Mouse (Mus musculus) heart, postnatal 0 days (tissue): Measurements from ENCODE around the gene Pdzk1ip1. TPM values are rescaled to one million over a fixed set of nuclear protein-coding genes. Genes with fewer than 3 reads are reported as not detected.

Source experiments
- ATAC-seq: fragments of 200-750 bp; cut with Nextera tagmentation; 2 replicates; pipeline ENCODE4 v1.8.0; 2017; ENCODE audit warnings: low read depth, moderate number of reproducible peaks, moderate library complexity; ENCODE audit not compliant: insufficient read depth
- DNase-seq: peaks from one replicate; pipeline ENCODE4 v3.0.0-alpha.2; 2016; ENCODE audit warnings: low spot score
- H3K27ac ChIP-seq: fragments of 300-500 bp; sonication (generic); 2 replicates; pipeline ENCODE4 v1.5.1; 2014; ENCODE audit warnings: low read depth, mild to moderate bottlenecking
- H3K27me3 ChIP-seq: fragments of 300-500 bp; sonication (generic); 2 replicates; pipeline ENCODE4 v1.6.1; 2014; ENCODE audit warnings: low read length, mixed read lengths; ENCODE audit not compliant: control insufficient read depth, insufficient read depth
- H3K36me3 ChIP-seq: fragments of 300-500 bp; sonication (generic); replicated peaks from 2 replicates; pipeline ENCODE4 v1.6.1; 2014; ENCODE audit warnings: low read length, mixed read lengths; ENCODE audit not compliant: control insufficient read depth, insufficient read depth
- H3K4me1 ChIP-seq: fragments of 300-500 bp; sonication (generic); 2 replicates; pipeline ENCODE4 v1.6.1; 2014; ENCODE audit warnings: antibody characterized with exemption; ENCODE audit not compliant: control insufficient read depth, insufficient read depth
- H3K4me2 ChIP-seq: fragments of 300-500 bp; sonication (generic); 2 replicates; pipeline ENCODE4 v1.6.1; 2014; ENCODE audit warnings: low read depth, mild to moderate bottlenecking, low read length, moderate library complexity
- H3K4me3 ChIP-seq: fragments of 300-500 bp; sonication (generic); 2 replicates; pipeline ENCODE4 v1.5.1; 2014; ENCODE audit warnings: low read depth, low read length
- H3K9ac ChIP-seq: fragments of 300-500 bp; sonication (generic); replicated peaks from 2 replicates; pipeline ENCODE4 v1.6.1; 2014; ENCODE audit warnings: low read depth, low read length, mixed read lengths
- H3K9me3 ChIP-seq: fragments of 300-500 bp; sonication (generic); replicated peaks from 2 replicates; pipeline ENCODE4 v1.6.1; 2016; ENCODE audit warnings: low read length; ENCODE audit not compliant: control insufficient read depth
- CTCF ChIP-seq: IDR thresholded peaks from 2 replicates; pipeline ENCODE4 v1.5.1; 2016; ENCODE audit warnings: antibody characterized with exemption, control low read depth, low read depth
- EP300 ChIP-seq: IDR thresholded peaks from 2 replicates; pipeline ENCODE4 v1.6.1; 2016; ENCODE audit warnings: antibody characterized with exemption, low read depth
- WGBS: fragments of 180-500 bp; shearing (Covaris S2); extraction: QIAGEN DNeasy Blood & Tissue Kit; methylation state at CpG from one replicate; pipeline ENCODE4 v1.1.7; 2014; 5-methylcytosine and 5-hydroxymethylcytosine counted together
- polyA plus RNA-seq: library from polyadenylated mRNA; unstranded; fragments of >200 nt; fragmentation: Nextera tagmentation; extraction: Ambion mirVana; gene quantifications from 2 replicates; pipeline ENCODE4 v1.2.1, GENCODE M21; 2015
- total RNA-seq: library from RNA; depleted of rRNA; stranded (reverse); fragments of >200 nt; gene quantifications from 2 replicates; pipeline ENCODE4 v1.2.3, GENCODE M21; 2014; ENCODE audit warnings: low replicate concordance; rRNA removed

The Pdzk1ip1 gene
- total RNA-seq, result 0.97 and 4.2 TPM in 2 replicates
- 0.90 and 1.0 TPM in 2 replicates for polyA plus RNA-seq

DNA sequence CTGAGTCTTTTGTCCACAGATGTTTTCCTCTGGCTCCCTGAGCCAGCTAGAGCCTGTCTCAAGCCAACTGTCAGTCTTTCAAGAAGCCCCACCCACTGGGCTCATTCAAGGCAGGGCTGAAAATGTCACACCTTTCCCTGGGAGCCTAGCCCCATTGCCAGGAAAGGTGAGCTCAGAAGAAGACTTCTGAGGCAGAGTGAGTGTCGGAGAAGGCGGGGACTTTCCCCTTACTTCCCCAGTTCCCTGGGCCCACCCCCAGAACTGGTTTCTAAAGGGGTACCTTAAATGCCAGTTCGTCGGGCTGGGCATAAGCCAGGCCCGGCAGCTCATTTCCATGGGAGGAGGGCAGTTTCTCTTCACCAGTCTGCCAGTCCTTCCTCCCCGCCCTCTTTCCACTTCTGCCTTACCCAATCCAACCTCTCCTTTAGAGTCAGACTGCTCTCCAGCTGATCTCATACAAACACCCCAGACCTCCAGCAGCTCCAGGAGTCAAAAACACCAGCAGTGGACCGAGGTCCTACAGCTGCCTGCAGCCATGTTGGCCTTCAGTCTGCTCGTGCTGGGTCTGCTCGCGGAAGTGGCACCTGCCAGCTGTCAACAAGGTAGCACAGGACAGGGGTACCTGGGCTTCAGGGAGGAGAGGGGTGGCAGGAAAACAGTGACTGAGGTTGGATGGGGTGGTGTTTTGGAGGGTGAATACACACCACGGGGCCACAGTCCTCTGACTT is at the start of gene Pdzk1ip1:
Gene Pdzk1ip1, plus strand, starts transcription at position 98 of the 728 bp plus-strand sequence.
- peak within 1 kb of the TSS; percentile 33; the same call in 1 of the 2 replicates for H3K9ac ChIP-seq
- no peak for ATAC-seq
- WGBS, result 13% methylated on average over 11 of the region's 11 CpGs

GRCm38 (mm10) chr4:115045621-115046020 is 42.9 kb upstream of the Pdzk1ip1 start:
- Histone ChIP-seq H3K4me3 (no peak overlapping the region), H3K9ac (no peak overlapping the region), H3K27ac (no peak overlapping the region), H3K36me3 (peaks cover 16% of the 10 kb centered on the region; the same call in 1 of the 2 replicates), H3K27me3 (0 out of 2 replicates have a peak, but pooled peaks cover 9% of the 10 kb centered on the region), H3K4me2 (no peak overlapping the region), H3K4me1 (no peaks in the 10 kb centered on the region), H3K9me3 (no peaks in the 10 kb centered on the region)
- ATAC-seq (no peak), DNase-seq (no peak)
- WGBS, result 72% methylated on average over 3 of the region's 3 CpGs
- TF ChIP-seq CTCF (no peak), EP300 (no peak)

More for the DNA sequence above, at the start of gene Pdzk1ip1:
- Histone ChIP-seq H3K4me1 (no peaks in the 10 kb centered on the region), H3K27ac (no peak within 1 kb of the TSS), H3K4me3 (peak within 1 kb of the TSS; percentile 16; the same call in 1 of the 2 replicates), H3K4me2 (peak within 1 kb of the TSS; percentile 44), H3K36me3 (no peaks in the 10 kb centered on the region), H3K27me3 (peaks cover 25% of the 10 kb centered on the region; the same call in 1 of the 2 replicates), H3K9me3 (no peaks in the 10 kb centered on the region)
- DNase-seq, result no peak
- no peak for TF ChIP-seq CTCF

DNA sequence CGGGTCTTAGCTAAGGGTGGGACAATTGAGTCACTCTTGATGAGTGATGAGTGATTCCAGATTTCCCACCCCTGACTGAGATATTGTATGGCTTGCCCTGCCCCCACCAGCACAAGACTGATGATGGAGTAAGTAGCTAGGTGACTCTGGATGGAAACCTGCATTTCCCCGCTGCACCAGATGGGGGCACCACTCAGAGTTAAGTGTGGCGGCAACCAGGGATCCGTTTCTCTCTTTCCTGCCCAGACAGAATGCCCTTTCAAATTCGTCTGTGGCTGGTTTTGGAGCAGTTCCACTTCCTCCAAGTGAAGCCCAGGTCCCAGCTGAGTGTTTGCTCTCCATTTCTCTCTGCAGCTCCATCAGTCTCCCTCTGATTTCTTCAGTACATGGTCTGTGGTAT is 40.8 kb upstream of the Pdzk1ip1 start:
- TF ChIP-seq CTCF (peak; percentile 54), EP300 (no peak)
- Histone ChIP-seq H3K4me3 (no peak overlapping the region), H3K9ac (no peak overlapping the region), H3K27ac (no peak overlapping the region), H3K4me2 (no peak overlapping the region), H3K27me3 (peaks cover 28% of the 10 kb centered on the region), H3K36me3 (no peaks in the 10 kb centered on the region), H3K4me1 (no peaks in the 10 kb centered on the region), H3K9me3 (no peaks in the 10 kb centered on the region)
- DNase-seq (no peak), ATAC-seq (no peak)
- WGBS, result 4% methylated on average over 5 of the region's 5 CpGs

DNA sequence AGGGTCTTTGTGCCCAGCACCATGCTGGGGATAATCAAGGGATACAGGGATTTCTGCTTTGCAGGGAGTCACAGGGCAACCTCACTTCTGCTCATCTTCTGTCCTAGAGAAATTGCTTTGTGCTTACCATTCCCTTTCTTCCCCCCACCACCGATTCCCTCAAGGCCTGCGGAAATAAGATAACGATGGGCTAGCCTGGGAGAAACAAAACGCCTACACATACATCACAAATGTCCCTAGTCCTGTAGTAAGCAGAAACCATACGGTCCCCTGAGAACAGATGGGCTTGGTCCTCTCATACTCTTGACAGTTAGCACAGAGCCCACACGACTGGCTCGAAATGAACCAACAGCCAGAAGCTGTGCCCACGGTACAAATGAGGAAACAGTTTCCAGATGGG is 40.3 kb upstream of the Pdzk1ip1 start:
- ATAC-seq, result no peak
- Histone ChIP-seq H3K36me3 (no peaks in the 10 kb centered on the region), H3K9me3 (no peaks in the 10 kb centered on the region), H3K9ac (no peak overlapping the region), H3K27me3 (peaks cover 32% of the 10 kb centered on the region), H3K4me2 (no peak overlapping the region), H3K4me1 (no peaks in the 10 kb centered on the region), H3K4me3 (no peak overlapping the region), H3K27ac (no peak overlapping the region)
- DNase-seq, result no peak
- 51% methylated on average over 8 of the region's 8 CpGs for WGBS
- TF ChIP-seq EP300, result no peak
- no peak for TF ChIP-seq CTCF

DNA sequence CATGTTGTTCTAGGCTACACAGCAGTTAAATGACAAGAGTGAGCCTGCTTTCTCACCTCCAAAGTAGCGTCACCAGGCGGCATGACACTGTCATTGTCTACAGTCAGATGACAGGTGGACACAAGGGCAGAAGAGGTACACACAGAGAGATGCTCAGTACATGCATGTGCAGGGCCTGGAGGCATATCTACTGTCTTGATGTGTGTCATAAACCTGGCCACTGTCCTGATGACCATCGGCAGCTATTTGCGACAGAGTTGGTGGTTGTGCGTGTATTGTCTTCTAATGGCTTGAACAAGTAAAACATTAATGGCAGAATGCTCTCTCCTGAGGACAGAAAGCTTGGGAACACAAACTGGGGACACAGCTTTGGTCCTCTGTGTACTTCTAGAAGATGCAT is 37.3 kb upstream of the Pdzk1ip1 start:
- H3K9me3 ChIP-seq, result no peaks in the 10 kb centered on the region
- no peak overlapping the region for H3K27ac ChIP-seq
- H3K4me1 ChIP-seq, result no peaks in the 10 kb centered on the region
- H3K4me3 ChIP-seq, result no peak overlapping the region
- no peak overlapping the region for H3K4me2 ChIP-seq
- WGBS, result 77% methylated on average over 5 of the region's 5 CpGs
- TF ChIP-seq EP300, result no peak
- TF ChIP-seq CTCF, result no peak
- no peak for DNase-seq
- no peak overlapping the region for H3K9ac ChIP-seq
- H3K36me3 ChIP-seq, result no peaks in the 10 kb centered on the region
- peaks cover 56% of the 10 kb centered on the region for H3K27me3 ChIP-seq
- no peak for ATAC-seq
